Mouse (Mus musculus): Measurements from ENCODE around the gene Akr1c21.
"Not testable (repeated sequence)": the region's sequence is repeated elsewhere in the genome, so short reads cannot be mapped to it uniquely, and the experiment has no call there.

The Akr1c21 gene

DNA sequence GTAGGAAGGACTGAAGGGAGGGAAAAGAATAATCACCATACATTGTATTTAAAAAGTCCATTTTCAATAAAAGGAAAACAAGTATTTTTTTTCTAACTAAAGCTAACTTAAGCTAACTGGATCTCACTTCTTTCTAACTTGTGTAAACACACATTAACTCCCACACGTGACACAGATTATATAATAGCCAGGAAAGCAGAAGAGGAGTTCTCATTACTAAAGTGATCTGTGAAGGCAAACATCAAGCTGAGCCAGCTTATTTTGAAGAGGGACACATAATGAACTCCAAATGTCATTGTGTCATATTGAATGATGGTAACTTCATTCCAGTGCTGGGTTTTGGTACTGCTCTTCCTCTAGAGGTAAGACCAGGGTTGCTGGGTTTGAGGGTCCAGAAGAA is at the start of gene Akr1c21:
TSS of gene Akr1c21 (plus strand) at position 205 of the 400 bp plus-strand sequence.
- DNase-seq (ENCODE audit: low spot score) = no peak

DNA sequence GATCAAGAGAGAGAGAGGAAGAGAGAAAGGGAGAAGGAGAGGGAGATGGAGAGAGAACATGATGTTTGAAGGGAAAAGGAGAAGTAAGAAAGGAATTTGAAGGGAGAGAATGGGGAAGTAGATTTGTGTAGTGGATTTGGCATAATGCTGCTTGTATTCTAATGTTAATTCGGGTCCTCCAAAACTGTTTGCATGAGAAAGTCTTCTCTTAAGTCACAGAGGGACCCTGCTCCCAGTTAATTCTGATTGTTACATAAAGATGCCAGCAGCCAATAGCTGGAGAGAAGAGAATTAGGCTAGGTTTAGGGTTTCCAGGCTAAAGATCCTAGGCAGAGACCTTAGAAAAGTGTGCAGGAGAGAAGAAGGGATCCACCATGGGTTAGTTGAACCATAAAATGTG is 14.7 kb upstream of the Akr1c21 start:
- DNase-seq (ENCODE audit: low spot score) = no peak

DNA sequence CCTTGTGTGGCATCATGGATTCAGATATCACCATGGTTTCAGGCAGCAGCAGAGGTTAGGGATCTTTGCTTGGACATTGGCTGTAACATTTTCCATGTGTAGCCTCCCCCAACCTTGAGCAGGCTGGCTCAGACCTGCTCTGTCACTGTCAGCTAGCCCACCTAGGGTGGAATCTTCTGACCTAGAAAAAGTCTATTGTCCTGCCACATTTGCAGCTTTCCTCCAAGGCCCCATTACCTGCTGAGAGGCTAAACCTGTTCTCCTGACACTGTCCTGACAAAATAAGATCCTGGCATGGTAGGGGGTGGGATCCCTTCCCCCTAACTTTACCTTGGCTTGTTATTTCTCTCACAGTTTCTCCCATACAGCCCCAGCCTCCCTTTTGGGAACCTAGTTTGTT is 13.4 kb upstream of the Akr1c21 start:
- DNase-seq (ENCODE audit: low spot score) = no peak

DNA sequence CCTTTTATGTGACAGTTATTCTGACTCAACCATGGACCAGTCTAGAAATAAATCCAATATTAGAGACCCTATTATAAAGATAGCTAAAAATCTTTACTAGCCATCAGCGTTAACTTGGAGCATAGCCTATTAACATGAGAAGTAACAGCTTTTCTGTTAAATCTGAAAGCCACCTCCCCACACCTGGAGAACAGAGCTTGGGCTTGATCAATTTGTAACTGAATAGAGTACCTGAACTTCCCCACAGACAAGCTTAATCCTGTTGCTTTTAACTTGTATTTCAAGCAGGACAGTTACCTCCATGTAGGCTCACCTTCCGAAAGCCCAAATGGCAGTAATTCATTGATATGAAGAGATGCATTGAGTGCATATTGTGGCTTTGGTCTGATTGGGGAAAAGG is 7.9 kb upstream of the Akr1c21 start:
- DNase-seq (ENCODE audit: low spot score) = no peak

DNA sequence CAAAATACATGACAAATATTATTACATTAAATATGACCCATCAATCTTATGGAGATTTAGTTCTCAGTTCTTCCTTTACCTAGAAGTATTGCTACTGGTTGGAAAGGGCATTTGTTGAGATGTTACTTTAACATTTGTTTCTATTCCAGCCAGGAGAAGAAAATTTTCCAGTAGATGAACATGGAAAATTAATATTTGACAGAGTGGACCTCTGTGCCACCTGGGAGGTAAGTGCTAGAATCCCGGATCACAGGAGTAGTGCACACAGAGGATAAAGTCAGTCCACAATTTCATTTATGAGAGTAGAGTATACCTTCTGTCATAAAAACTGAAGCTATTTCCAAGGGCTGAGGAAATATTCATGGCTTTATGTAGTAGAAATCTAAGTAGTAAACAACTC is 3.0 kb downstream of the Akr1c21 start:
- DNase-seq (ENCODE audit: low spot score) = no peak

DNA sequence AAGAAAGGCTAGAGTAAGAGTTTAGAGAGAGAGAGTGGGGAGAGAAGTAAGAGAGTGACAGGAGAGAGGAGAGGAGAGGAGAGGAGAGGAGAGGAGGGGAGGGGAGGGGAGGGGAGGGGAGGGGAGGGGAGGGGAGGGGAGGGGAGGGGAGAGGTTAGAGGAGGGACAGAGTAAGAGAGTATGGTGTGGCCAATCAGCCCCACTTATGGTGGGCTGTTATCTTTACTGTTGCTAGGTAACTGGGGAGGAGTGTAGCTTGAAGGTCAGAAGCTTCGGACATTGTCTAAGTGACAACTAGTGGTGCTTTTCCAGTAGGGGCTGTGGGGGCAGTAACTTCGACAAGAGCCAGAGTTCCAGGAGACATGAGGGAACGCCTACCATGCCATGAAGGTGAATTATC is 29.6 kb downstream of the Akr1c21 start:
- DNase-seq (ENCODE audit: low spot score) = not testable (repeated sequence)

DNA sequence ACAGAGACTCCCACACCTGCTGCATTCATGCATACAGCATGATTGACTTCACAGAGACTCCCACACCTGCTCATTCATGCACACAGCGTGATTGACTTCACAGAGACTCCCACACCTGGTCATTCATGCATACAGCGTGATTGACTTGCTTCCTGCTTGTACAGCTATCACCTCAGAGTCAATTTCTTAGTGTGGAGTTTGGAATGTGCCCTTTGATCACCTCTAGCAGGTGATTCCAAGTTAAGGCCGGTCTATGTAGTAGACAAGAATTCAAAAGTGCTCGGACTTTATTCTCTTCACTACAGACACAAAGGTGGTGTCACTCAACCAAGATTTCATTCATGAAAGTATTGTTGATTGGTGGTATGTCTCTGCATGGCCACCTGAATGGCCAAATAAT is 32.9 kb downstream of the Akr1c21 start:
- no peak for DNase-seq (ENCODE audit: low spot score)

DNA sequence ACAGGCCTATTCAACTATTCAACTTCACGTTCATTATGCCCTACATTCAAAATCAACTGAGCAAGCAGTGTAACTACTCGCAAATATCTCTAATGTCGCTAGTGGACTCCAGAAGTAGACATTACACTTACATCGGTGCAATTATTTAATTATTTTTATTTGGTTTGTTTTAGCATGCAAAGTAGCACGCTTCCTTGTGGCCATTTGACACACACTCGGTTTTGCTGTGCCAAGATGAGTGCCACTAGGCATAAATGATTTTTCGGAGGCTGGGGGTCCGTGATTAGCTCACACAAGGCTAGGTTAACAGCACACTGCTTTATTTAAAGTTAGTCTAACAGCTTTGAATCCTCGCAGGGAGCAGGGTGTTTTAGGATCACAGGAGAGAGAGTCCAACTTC is 34.7 kb downstream of the Akr1c21 start:
- DNase-seq (ENCODE audit: low spot score) = peak; percentile 9

DNA sequence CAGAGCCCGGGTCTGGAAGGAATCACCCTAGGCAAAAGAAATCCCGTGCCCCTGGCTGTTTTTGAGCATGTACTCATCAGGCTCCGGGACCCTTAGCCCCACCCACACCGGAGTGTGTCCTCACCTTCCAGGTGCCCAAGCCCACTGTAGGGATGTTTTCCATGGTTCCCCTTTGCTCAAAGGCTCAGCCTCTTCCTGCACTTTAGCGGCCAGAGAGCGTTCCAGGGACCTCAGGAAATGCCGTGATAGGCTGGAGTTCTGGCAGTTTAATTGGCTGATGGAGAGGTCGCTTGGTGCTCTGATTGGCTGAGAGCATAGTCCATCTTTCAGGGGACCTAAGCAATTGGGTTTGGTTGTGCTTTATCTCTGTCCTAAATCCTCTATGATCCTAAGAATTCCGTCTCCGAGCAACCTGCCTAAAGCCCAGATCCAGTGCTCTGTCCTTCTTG is 35.1 kb downstream of the Akr1c21 start, which contains the start of gene Akr1e1:
TSS of gene Akr1e1 (minus strand) at position 214 of the 449 bp plus-strand sequence.
- peak; percentile 89 for DNase-seq (ENCODE audit: low spot score)

DNA sequence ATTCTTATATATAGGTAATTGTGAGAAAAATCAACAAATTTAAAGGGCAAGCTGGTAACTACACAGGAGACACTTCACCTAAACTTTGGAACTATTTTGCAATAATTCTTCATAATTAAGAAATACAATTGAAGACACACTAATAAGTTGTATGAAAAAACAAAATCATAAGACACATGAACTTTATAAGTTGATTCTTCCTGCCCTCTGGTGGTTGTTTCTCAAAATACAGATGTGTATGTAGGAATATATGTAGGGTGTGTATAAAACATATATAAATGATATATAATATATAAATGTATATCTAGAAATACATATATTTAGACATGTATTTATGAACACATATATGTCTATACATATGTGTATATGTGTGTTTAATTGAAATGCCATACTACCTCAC is 37.0 kb downstream of the Akr1c21 start:
- DNase-seq (ENCODE audit: low spot score) = peak; percentile 15

All from layer of hippocampus, adult 9-10 months (tissue).